Mouse (Mus musculus): ENCODE measurements around the gene Yjefn3.

Yjefn3 gene

GRCm38 (mm10) chr8:69907106-69907505 lies 4.6 kb upstream of the Yjefn3 start:
- DNase-seq (ENCODE audit: low read depth) = no peak

DNA sequence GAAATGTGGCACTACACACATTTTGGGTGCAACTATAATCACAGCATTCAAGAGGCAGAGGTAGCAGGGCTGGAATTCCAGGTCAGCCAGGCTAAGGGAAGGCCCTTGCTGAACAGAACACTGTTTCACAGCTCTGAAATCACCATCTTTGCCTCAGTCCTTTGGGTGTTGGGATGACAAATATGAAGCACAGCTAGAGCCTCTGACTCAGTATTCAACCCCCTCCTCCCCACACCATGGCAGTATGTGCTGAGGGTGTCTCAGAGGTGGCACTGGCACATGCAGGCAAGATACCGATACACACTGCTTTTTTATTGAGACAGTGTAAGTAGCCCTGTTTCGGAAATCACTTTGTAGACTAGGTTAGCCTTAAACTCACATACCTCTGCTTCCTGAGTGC lies 3.7 kb upstream of the Yjefn3 start:
- no peak for DNase-seq (ENCODE audit: low read depth)

- DNase-seq (ENCODE audit: low read depth) = no peak
These were observed 1.6 kb upstream of the Yjefn3 start for GRCm38 (mm10) chr8:69904096-69904495.

DNA sequence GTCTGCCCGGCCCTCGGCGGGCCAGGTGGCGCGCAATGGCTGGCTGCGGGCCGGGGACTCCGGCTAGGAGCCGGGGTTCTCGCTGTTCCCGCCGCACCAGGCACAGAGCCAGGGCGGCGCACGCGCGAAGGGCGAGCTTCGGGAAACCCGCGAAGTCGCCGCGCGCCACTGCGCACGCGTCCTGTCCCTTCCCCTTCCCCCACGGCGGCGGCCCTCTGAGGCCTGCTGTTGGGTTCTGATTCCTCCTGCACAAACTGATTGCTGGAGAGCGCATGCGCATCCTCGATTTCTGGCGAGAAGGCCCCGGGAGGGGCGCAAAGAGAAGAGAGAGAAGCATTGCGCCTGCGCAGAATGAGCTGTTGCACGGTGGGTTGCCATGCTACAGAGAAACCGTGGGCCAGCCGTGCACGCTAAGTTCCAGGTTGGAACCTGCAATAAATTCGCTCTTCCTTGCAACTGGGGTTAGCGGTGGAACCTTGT lies 591 bp upstream of the Yjefn3 start:
- DNase-seq (ENCODE audit: low read depth) = peak; percentile 99

GRCm38 (mm10) chr8:69901484-69902162 lies 889 bp downstream of the Yjefn3 start:
- peak; percentile 92 for DNase-seq (ENCODE audit: low read depth)

DNA sequence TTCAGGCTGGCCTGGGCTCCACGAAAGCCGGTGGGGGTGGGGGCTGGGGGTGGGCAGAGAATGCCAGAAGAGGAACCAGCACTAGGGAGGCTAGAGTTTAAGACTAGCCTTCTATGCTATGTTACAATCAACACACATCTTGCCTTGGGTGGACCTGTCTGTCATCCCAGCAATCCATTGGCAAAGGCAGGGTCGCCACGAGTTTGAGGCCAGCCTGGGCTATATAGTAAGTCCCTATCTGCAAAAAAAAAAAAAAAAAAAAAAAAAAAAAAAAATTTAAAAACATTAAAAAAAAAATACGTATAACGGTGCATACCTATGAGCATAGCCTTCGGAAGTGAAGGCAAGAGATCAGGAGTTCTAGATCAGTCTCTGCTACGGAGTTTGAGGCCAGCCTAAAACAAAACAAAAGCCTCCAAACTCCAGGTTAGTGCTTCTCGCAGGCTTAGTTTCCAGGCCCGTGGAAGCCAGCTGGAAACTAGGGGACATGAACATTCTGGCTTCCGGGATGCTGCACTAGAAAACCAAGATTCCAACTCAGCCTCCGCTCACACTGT lies 1.5 kb downstream of the Yjefn3 start:
- DNase-seq (ENCODE audit: low read depth) = no peak

DNA sequence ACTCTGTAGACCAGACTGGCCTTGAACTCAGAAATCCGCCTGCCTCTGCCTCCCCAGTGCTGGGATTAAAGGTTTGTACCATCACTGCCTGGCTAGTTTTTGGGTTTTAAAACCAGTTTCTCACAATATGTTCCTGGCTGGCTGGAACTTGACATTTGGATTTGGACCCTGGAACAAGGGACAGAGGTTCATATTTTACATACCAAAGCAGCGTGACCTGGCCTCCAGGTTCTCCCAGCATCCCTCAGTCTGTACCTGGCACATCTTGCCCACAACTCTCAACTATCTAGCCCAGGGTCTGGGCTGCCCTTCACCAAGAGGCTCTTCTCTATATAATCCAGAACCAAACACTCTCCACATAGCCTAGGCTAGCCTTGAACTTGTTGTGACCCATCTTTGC lies 2.6 kb downstream of the Yjefn3 start:
- DNase-seq (ENCODE audit: low read depth) = no peak

DNA sequence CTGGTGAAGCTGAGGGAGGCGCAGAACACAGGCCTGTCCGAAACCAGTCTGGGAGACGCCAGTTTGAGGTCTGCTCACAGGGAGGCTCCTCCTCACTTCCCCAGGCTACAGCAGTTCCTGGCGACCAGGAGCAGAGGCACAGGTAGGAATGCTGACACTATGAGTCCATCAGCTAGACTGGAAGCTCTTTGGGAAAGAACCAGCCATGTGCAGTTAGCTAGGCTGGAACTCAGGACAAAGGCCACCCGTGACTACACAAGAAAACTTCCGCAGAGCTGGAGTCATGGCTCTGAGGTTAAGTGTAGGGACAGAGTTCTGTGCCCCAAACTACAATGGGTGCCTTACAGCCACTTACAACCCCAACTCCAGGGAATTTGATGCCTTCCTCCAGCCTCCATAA lies 4.7 kb downstream of the Yjefn3 start:
- no peak for DNase-seq (ENCODE audit: low read depth)

DNA sequence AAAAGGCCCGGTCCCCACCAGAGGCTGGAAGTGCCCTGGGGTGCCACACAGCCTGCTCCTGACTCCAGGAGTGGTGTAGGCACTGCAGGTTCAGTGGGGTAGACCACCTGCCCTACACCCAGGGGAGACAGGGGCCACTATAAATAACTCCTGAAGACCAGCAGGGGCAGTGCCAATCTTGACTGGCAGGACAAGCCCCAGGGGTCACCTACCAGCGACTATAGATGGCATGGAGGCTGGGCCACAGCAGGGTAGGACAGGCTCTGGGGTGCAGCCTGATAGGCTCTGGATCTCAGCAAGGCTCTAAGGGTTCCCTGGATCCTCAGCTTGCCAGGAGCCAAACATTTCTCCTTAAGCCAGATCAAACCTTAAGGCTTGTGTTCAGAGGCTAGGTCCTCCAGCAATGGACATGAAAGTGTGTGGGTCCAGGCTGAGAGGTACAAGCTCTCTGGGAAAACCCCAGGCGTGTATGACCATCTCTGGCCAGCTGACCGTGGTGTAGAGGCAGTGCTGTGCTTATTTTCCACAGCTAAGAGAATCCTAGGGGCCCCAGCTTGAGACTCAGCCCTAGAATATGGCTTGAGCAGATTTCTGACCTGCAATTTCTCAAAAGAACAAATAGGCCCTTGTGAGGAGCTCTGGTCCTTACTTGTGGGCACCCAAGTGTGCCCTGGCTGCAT lies 6.6 kb downstream of the Yjefn3 start:
- no peak for DNase-seq (ENCODE audit: low read depth)

- no peak for DNase-seq (ENCODE audit: low read depth)
These were observed 7.6 kb downstream of the Yjefn3 start for GRCm38 (mm10) chr8:69894836-69895332.

DNA sequence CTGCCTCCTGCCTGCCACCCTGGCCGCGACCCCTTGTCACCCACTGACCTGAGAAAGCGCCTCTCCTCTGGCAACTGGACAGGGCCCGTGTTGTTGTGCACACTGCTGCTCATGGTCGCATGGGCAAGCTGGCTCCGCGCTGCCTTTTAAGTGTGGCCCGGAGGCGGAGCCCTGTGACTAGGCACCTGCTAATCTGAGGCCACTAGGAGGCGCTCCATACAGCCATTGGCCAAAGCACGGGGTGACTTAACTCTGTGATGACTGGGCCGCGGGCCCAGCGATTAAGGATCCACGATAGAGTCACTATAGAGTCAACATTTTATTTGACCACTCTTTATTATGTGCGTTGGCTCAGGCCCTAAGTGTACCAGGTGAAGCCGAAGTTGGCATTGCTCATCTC lies 8.6 kb downstream of the Yjefn3 start:
- peak; percentile 66 for DNase-seq (ENCODE audit: low read depth)

DNA sequence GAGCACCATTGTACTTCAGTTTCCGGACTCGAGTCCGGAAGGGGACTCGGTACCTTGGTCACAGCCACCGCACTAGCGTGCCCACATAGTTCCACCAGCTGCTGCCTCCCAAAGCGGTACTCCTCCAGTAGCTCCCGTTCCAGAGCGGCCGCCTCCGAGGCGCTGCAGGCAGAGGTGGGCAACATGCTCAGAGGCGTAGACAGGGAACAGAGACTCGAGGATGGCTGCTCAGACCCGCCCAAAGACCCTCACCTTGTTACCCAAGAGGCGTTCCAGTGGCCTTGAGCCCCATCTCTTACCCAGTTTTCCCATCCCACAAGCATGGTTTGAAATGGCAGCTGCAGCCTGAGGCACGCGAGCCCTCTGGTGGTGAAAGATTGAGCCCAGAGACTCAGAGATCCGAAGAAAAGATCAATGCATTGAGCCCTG lies 11.7 kb downstream of the Yjefn3 start:
- no peak for DNase-seq (ENCODE audit: low read depth)

- DNase-seq (ENCODE audit: low read depth) = no peak
These were observed 13.6 kb downstream of the Yjefn3 start for GRCm38 (mm10) chr8:69888902-69889301.

DNA sequence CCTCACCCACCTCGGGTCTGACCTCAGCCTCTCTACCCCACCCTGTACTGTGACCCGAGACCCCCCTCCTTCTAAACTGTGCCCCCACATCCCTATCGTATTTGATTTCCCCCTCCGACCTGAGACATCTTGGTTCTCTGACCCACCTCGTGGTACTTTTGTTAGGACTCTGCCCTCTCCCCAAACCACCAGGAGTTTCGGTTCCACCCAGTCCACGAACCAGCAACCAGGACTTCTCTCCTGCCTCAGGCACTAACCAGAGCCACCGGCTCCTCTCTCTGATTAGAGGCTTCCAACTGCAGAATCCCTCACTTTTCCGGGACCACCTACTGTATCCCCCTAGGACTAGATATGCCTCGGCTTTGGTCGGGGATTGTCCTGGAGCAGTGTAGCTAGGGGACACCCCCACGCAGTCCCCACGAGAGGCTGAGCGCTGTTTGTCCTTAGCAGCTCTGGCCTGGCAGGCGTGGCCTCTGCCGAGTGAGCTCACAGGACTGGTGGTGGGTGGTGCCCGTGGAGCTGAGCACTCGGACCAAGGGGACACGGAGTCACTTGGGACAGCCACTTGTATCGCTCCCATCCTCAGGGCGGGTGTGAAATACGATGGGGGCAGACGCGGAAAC lies 14.2 kb downstream of the Yjefn3 start:
- DNase-seq (ENCODE audit: low read depth) = no peak

- no peak for DNase-seq (ENCODE audit: low read depth)
These were observed 14.9 kb downstream of the Yjefn3 start, which contains the start of gene Cilp2 for GRCm38 (mm10) chr8:69887289-69888243. TSS of gene Cilp2 (minus strand) at chr8:69887687.

DNA sequence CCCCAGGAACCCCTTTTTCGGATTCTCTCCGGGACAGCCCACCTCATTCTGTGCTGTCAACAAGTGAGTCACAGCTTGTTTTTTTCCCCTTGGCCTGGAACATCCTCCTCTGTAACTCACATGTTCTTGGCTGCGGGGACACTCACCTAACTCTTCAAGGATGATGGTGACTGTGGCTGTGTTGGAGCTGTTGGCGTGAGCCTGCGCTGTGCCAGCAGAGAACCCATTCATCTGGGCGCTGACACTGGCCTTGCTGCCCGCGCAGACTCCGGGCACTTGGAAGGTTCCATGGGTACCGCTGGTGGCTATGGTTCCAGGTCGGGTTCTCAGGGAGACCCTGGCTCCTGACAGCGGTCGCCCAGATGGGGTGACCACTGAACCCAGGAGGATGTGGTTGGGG lies 18.4 kb downstream of the Yjefn3 start:
- no peak for DNase-seq (ENCODE audit: low read depth)

- DNase-seq (ENCODE audit: low read depth) = no peak
These were observed 19.5 kb downstream of the Yjefn3 start for GRCm38 (mm10) chr8:69882833-69883600.

DNA sequence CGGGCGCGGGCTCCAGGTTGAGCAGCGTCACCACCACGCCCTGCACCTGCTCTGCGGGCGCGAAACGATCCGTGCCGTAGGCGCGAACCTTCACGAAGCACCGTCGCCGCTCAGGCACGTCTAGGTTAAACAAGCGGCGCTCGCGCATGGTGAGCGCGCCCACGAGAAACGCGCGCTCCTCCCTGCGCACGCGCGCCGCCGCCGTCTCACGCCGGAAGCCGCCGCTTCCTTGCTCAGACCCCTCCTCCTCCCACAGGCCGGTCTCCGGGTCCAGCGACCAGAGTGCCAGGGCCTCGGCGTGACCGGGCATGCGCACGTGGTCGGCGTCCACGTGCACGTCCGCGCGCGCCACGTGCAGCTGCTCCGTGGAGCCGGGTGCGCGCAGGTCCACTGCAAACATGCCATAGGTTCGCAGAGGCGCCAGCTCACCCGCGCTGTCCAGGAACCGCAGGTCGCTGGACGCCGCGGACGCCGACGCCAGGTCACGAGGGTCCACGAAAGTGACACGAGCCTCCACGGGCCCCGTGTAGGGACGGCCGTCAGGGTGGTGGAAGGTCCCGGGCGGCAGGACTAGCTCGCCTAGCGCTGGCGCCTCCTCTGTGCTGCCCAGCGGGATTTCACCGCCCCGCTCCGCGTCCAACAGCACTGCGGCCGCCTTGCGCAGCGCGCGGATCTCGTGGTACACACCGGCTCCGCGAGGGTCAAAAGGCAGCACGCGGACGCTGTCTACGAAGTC lies 20.3 kb downstream of the Yjefn3 start:
- DNase-seq (ENCODE audit: low read depth) = no peak

DNA sequence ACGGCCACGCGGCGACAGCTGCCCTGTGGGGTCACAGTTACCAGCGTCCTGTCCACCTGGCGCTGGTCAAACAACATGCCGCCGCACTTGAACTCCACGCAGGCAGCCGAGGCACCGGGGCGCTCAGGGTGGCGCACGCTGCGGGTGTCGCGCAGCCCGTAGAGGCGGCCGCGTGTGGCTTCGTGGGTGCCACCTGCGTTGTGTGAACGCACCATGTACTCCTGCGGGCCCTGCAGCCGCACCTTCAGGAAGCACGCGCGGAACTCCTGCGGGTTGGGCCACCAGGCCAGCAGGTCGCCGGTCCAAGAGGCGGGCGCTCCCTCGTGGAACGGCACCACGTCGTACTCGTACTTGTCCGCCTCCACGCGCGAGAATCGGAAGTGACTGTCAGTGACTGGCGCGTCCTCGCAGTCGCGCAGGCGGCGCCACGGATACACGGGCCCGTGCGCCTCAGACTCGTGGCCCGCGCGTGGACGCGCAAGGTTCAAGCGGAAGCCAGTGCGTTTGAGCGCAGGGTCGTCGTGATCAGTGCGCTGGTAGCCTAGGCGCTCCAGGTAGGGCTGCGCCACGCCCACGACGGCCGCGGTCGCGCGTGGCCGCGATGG lies 21.1 kb downstream of the Yjefn3 start:
- DNase-seq (ENCODE audit: low read depth) = no peak

GRCm38 (mm10) chr8:69880841-69881240 lies 21.7 kb downstream of the Yjefn3 start:
- DNase-seq (ENCODE audit: low read depth) = no peak

Measured in c-Kit-positive CD71-positive TER-119-negative erythroid progenitor cells, embryonic 14.5 days (primary cell).